Mouse (Mus musculus) forebrain, embryonic 15.5 days (tissue): ENCODE data around the gene Whrn. TPM values are rescaled to one million over a fixed set of nuclear protein-coding genes. Genes with fewer than 3 reads are reported as not detected.

ENCODE experiments used
- ATAC-seq: fragments of 200-750 bp; cut with Nextera tagmentation; replicated peaks from 2 replicates; pipeline ENCODE4 v1.8.0; 2017; ENCODE audit warnings: mild to moderate bottlenecking, moderate TSS enrichment, moderate library complexity
- H3K27ac ChIP-seq: fragments of 300-500 bp; sonication (generic); replicated peaks from 2 replicates; pipeline ENCODE4 v1.5.1; 2015; ENCODE audit warnings: mild to moderate bottlenecking, inconsistent platforms
- H3K27me3 ChIP-seq: fragments of 300-500 bp; sonication (generic); 2 replicates; pipeline ENCODE4 v1.6.1; 2015; ENCODE audit warnings: inconsistent platforms
- H3K36me3 ChIP-seq: fragments of 300-500 bp; sonication (generic); 2 replicates; pipeline ENCODE4 v1.6.1; 2015; ENCODE audit warnings: mild to moderate bottlenecking, inconsistent platforms
- H3K4me1 ChIP-seq: fragments of 300-500 bp; sonication (generic); 2 replicates; pipeline ENCODE4 v1.6.1; 2015; ENCODE audit warnings: inconsistent platforms
- H3K4me2 ChIP-seq: fragments of 300-500 bp; sonication (generic); replicated peaks from 2 replicates; pipeline ENCODE4 v1.6.1; 2015; ENCODE audit warnings: mild to moderate bottlenecking, inconsistent platforms
- H3K4me3 ChIP-seq: fragments of 300-500 bp; sonication (generic); 2 replicates; pipeline ENCODE4 v1.5.1; 2015; ENCODE audit warnings: mild to moderate bottlenecking, inconsistent platforms
- H3K9ac ChIP-seq: fragments of 300-500 bp; sonication (generic); replicated peaks from 2 replicates; pipeline ENCODE4 v1.6.1; 2015; ENCODE audit warnings: mild to moderate bottlenecking, inconsistent platforms
- H3K9me3 ChIP-seq: fragments of 300-500 bp; sonication (generic); 2 replicates; pipeline ENCODE4 v1.6.1; 2016; ENCODE audit warnings: inconsistent platforms
- WGBS: fragments of 180-500 bp; shearing (Covaris S2); methylation state at CpG from one replicate; pipeline ENCODE4 v1.1.7; 2015; ENCODE audit warnings: mixed read lengths; 5-methylcytosine and 5-hydroxymethylcytosine counted together
- polyA plus RNA-seq: library from polyadenylated mRNA; unstranded; fragments of >200 nt; fragmentation: Nextera tagmentation; extraction: Ambion mirVana; gene quantifications from 2 replicates; pipeline ENCODE4 v1.2.1, GENCODE M21; 2015

Whrn gene
- polyA plus RNA-seq, 1 experiment from 2014 or later: 7.7 TPM

DNA sequence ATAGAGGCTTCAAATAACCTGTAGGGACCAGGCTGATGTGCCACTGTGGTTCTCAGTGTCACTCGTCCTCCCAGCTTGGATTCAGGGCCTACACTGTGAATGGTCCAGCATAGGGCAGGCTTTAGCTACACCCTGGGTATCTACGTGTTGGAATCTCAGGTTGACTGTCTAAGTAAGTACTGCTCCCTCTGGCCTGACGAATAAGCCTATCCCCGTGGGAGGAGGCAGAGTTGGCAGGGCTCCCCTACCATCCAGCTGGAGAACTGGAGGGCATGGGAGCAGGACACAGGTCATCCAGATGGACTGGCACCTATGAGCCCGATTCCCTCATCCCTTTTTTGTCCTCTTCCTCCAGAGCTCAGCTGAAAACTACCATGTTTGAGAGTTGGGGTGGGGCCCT is 57.8 kb downstream of the Whrn start:
- Histone ChIP-seq H3K4me3 (no peak overlapping the region), H3K27me3 (no peaks in the 10 kb centered on the region), H3K36me3 (no peaks in the 10 kb centered on the region), H3K9me3 (no peaks in the 10 kb centered on the region), H3K27ac (no peak overlapping the region), H3K9ac (no peak overlapping the region), H3K4me1 (no peaks in the 10 kb centered on the region), H3K4me2 (no peak overlapping the region)
- ATAC-seq: no peak
- 80% methylated on average over 5 of the region's 5 CpGs for WGBS

DNA sequence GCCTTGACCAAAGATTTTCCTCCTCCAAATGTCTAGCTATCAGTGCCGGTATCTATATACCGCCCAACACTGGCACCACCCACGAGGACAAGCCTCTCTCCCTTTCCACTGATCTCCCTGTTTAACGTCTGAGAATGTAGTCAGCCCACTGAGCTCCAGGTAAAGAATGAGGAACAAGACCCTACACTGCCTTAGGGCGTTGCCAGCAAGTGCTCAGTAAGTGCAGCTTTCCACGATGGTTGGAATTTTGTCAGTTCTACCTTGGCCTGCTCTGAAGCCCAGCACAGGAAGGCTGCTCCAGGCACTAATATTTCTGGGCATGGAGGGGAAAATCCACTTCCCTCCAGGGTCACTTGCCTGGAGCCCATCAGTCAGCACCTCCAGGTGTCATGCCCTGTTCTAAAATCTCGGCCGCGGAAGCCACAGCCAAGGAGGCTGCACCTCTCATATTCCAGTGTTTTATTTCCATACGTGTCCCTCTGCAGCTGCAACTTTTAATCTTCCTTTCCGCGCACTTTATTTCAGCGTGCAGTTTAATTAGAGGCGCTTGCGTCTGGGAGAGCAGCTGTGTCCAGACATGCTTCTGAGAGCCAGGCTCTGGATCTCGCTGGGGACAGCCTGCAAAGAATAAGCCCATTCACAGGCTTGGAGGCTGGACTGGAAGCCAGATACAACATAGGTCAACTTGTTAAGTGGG is 58.5 kb downstream of the Whrn start:
- H3K9me3 ChIP-seq: no peaks in the 10 kb centered on the region
- no peaks in the 10 kb centered on the region for H3K36me3 ChIP-seq
- no peak overlapping the region for H3K27ac ChIP-seq
- H3K9ac ChIP-seq: no peak overlapping the region
- no peak overlapping the region for H3K4me2 ChIP-seq
- ATAC-seq: no peak
- no peaks in the 10 kb centered on the region for H3K4me1 ChIP-seq
- H3K4me3 ChIP-seq: no peak overlapping the region
- H3K27me3 ChIP-seq: no peaks in the 10 kb centered on the region
- WGBS: 70% methylated on average over 16 of the region's 16 CpGs

DNA sequence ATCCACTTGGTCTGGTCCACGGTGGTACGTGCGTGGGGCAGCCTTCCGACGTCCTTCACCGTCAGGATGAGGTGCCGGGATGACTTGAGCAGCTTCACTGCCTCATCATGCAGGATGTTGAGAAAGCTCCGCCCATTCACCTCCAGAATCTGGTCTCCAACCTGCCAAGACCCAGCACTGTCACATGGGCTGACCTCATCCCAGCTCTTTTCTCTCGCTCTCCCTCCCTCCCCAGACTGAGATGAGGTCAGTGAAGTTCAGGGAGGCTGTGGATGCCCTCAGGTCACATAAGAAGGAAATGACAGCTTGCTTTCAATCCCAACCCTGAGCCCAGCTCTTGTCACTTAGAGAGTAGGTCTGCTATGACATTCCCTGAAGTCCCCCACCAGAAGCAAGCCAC is 60.4 kb downstream of the Whrn start:
- no peak overlapping the region for H3K27ac ChIP-seq
- no peaks in the 10 kb centered on the region for H3K36me3 ChIP-seq
- 85% methylated on average over 9 of the region's 9 CpGs for WGBS
- H3K4me1 ChIP-seq: no peaks in the 10 kb centered on the region
- no peak overlapping the region for H3K9ac ChIP-seq
- H3K9me3 ChIP-seq: no peaks in the 10 kb centered on the region
- H3K4me2 ChIP-seq: no peak overlapping the region
- H3K4me3 ChIP-seq: no peak overlapping the region
- no peaks in the 10 kb centered on the region for H3K27me3 ChIP-seq
- ATAC-seq: no peak

DNA sequence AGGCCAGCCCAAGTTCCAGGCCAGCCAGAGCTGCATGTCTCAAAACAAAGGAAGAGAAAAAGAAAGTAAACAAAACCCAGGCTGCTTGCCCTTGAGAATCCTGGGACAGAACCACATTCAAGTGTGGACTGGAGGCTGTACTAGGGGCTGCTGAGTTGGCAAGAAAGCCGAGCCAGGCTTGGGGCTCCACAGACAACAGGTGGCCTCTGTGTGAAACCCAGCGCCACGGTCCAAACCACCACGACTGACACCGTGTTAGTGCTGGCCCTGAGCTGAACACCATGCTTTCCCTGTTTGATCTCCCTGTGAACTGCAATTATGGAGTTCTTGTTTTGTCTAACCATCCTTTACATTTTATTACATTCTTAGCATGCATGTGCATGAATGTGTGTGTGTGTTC is 64.7 kb downstream of the Whrn start:
- Histone ChIP-seq H3K9me3 (no peaks in the 10 kb centered on the region), H3K27me3 (no peaks in the 10 kb centered on the region), H3K4me1 (no peaks in the 10 kb centered on the region), H3K36me3 (no peaks in the 10 kb centered on the region), H3K9ac (no peak overlapping the region), H3K4me3 (no peak overlapping the region), H3K27ac (no peak overlapping the region), H3K4me2 (no peak overlapping the region)
- ATAC-seq: no peak
- WGBS: 79% methylated on average over 5 of the region's 5 CpGs

DNA sequence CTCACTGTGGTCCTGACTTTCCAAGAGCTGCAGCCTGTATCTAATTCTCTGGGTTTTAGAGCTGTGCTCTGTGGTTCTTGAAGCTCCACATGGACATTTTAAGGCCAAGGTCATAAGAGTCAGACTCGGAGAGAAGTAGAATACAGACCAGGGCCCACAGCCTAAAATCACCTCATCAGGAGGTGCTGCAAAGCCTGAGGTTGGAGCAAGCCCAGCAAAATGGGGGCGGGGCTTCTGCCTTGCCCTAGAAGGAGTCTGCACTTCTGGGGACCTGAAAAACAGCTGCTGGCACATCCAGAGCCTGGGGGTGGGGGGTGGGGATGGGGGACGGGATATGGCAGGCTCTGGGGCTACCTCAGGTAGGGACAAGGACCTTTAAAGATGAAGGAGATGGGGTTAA is 65.4 kb downstream of the Whrn start:
- 50% methylated on average over 3 of the region's 3 CpGs for WGBS
- Histone ChIP-seq H3K36me3 (no peaks in the 10 kb centered on the region), H3K27me3 (no peaks in the 10 kb centered on the region), H3K4me3 (no peak overlapping the region), H3K27ac (no peak overlapping the region), H3K9me3 (no peaks in the 10 kb centered on the region), H3K9ac (no peak overlapping the region), H3K4me2 (no peak overlapping the region), H3K4me1 (no peaks in the 10 kb centered on the region)
- no peak for ATAC-seq

DNA sequence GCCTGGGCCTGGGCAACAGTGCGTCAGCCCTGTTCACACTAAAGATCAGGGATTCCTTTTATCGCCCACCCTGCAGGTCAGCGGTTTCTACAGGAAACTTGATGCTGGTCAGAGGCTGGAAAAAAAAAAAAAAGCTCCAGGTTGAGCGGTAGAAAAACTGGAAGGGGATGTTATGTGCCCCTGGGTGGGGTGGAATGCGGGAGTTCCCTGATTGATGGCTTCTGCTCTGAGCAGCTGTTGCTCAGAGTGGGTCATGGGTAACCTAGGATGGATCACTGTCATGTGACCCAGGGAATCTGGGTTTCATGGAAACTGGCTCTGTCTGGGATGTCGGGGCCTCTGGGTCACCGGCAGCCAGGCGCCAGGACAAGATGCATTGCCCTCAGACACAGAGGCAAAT is 69.5 kb downstream of the Whrn start:
- no peak for ATAC-seq
- H3K4me2 ChIP-seq: no peak overlapping the region
- no peaks in the 10 kb centered on the region for H3K36me3 ChIP-seq
- H3K4me3 ChIP-seq: no peak overlapping the region
- no peak overlapping the region for H3K27ac ChIP-seq
- no peaks in the 10 kb centered on the region for H3K9me3 ChIP-seq
- no peaks in the 10 kb centered on the region for H3K27me3 ChIP-seq
- no peaks in the 10 kb centered on the region for H3K4me1 ChIP-seq
- H3K9ac ChIP-seq: no peak overlapping the region
- 86% methylated on average over 8 of the region's 8 CpGs for WGBS

DNA sequence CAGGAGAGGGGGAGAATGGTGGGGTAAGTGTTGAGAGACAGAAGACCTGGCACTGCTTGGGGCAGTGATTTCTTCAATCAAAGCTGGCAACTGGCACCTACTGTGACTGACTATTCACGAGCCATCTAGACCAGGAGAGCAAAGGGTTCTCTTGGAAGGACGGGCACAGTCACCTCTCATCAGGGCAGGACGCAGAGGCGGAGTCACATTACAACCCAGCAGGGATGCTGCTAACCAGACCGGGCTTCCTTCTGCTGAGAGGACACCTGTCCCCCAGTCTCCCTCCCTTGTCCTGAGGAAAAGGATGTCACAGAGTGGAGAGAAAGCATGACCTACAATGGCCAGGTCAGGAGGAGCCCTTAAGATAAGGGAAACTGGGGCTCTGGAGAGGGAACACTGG is 72.0 kb downstream of the Whrn start:
- whole genome bisulfite sequencing: 28% methylated on average over 5 of the region's 5 CpGs
- H3K9me3 ChIP-seq: no peaks in the 10 kb centered on the region
- H3K4me1 ChIP-seq: peaks cover 8% of the 10 kb centered on the region; the same call in 1 of the 2 replicates
- H3K27ac ChIP-seq: no peak overlapping the region
- no peaks in the 10 kb centered on the region for H3K36me3 ChIP-seq
- H3K4me3 ChIP-seq: no peak overlapping the region
- ATAC-seq: no peak
- no peak overlapping the region for H3K9ac ChIP-seq
- no peaks in the 10 kb centered on the region for H3K27me3 ChIP-seq
- no peak overlapping the region for H3K4me2 ChIP-seq

DNA sequence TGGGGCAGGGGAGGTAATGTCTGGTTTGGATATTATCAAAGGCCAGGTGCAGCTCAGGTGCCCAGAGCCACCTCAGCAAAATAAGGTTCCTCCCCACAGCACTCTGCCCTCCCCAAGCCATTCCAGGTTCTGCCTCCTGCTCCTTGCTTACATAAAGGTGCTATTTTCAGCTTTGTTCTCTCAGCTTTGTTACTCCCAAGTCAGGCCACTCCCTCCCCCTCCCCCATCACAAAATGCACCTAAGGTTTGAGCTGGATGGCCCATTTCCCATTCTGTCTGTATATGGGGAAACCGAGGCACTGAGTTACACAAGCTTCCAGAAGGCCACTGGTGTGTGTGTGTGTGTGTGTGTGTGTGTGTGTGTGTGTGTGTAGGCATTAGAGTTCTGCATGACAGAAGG is 72.6 kb downstream of the Whrn start:
- ATAC-seq: no peak
- no peaks in the 10 kb centered on the region for H3K9me3 ChIP-seq
- peaks cover 8% of the 10 kb centered on the region; the same call in 1 of the 2 replicates for H3K4me1 ChIP-seq
- no peak overlapping the region for H3K9ac ChIP-seq
- H3K27ac ChIP-seq: no peak overlapping the region
- H3K4me3 ChIP-seq: no peak overlapping the region
- no peaks in the 10 kb centered on the region for H3K36me3 ChIP-seq
- no peaks in the 10 kb centered on the region for H3K27me3 ChIP-seq
- WGBS: 73% methylated on average over 1 of the region's 1 CpGs
- no peak overlapping the region for H3K4me2 ChIP-seq

DNA sequence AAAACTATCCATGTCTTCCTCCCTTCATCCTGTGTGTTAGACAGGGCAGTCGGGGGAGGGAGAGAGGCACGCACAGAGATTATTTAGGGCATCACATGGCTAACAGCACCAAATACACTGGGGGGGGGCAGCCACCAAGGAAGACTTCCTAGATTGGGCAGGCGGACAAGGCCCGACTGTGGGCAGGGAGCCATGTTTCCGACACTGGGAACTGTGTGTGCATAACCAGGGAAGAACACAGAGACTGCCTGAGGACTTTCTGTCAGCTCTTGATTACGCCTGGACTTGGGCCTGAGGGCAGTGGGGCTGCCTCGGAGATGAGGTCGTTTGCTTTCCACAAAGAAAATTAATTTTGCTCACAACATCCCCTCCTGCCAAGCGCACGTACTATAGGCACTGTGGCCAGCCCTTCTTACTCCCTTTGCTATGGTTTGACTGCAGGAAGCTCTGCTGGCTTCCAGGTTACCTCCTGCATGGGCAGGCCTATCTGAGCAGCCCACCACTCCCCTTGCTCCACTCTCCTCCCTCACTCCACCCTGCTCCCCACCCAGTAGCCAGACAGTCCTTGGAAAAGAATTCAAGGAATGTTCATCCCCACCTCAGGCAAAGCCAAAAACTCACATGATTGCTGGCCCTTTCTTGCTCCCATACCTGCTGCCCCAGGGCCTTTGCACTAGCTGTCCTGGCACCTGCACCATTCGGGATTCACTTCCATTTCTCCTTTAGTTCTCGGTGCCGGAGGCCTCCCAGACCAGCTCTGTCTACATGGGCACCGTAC is 75.5 kb downstream of the Whrn start:
- H3K4me3 ChIP-seq: no peak overlapping the region
- no peaks in the 10 kb centered on the region for H3K36me3 ChIP-seq
- H3K9ac ChIP-seq: no peak overlapping the region
- no peak overlapping the region for H3K27ac ChIP-seq
- no peaks in the 10 kb centered on the region for H3K9me3 ChIP-seq
- peaks cover 18% of the 10 kb centered on the region for H3K4me1 ChIP-seq
- H3K4me2 ChIP-seq: no peak overlapping the region
- ATAC-seq: no peak
- H3K27me3 ChIP-seq: no peaks in the 10 kb centered on the region
- WGBS: 51% methylated on average over 14 of the region's 14 CpGs

DNA sequence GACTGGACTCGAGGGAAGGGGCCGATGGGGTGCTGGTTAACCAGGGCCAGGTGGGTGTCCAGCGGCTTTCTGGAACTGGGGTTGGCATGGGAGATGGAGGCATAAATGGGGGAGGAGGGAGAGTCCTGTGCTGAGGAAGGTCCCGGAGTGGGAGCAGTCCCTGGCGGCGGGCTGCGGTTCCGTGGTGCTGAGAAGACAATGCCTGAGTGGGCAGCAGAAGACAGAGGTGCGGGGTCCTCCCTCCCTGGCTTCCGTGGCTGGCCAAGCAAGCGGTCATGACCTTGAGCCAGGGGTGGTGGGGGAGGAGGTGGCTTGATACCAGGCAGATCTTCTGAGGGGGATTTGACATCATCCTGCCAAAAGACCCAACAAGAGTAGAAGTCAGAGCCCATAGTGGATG is 77.5 kb downstream of the Whrn start:
- no peak for ATAC-seq
- peaks cover 18% of the 10 kb centered on the region for H3K4me1 ChIP-seq
- no peak overlapping the region for H3K27ac ChIP-seq
- H3K9ac ChIP-seq: no peak overlapping the region
- 89% methylated on average over 11 of the region's 11 CpGs for WGBS
- H3K36me3 ChIP-seq: no peaks in the 10 kb centered on the region
- no peaks in the 10 kb centered on the region for H3K9me3 ChIP-seq
- H3K4me2 ChIP-seq: no peak overlapping the region
- no peak overlapping the region for H3K4me3 ChIP-seq
- no peaks in the 10 kb centered on the region for H3K27me3 ChIP-seq

DNA sequence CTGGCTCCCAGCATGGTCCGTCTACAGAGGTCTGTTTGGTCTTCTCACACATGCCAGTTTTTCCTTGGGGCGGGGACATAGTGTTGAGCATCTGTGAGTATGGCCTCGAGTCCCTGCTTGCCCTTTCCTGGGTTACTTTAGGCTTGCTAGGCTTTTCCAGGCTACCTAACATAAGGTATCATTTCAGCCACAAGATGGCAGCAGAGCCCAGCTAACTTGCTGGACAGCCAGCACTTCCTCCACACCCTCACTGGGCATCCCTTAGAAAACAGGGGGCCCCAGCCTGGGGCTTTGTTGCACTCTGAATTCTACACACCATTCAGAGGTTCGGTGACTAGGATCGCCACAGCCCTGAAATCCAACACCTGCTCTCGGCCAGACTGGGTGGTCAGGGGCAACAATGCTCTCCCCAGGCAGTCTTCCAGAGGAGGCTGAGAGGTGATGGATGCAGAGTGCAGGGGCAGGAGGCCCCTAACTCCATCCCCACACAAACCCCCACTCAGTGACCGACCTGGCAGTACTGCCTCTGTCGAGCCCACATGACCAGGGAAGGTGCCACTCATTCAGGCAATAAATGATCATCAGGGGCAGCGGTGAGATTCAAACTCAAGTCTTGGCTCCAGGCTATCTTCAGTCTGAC is 78.4 kb downstream of the Whrn start:
- Histone ChIP-seq H3K36me3 (no peaks in the 10 kb centered on the region), H3K4me2 (no peak overlapping the region), H3K27me3 (no peaks in the 10 kb centered on the region), H3K27ac (no peak overlapping the region), H3K4me3 (no peak overlapping the region), H3K4me1 (peaks cover 18% of the 10 kb centered on the region), H3K9me3 (no peaks in the 10 kb centered on the region), H3K9ac (no peak overlapping the region)
- peak; percentile 78 for ATAC-seq
- 15% methylated on average over 9 of the region's 9 CpGs for WGBS

DNA sequence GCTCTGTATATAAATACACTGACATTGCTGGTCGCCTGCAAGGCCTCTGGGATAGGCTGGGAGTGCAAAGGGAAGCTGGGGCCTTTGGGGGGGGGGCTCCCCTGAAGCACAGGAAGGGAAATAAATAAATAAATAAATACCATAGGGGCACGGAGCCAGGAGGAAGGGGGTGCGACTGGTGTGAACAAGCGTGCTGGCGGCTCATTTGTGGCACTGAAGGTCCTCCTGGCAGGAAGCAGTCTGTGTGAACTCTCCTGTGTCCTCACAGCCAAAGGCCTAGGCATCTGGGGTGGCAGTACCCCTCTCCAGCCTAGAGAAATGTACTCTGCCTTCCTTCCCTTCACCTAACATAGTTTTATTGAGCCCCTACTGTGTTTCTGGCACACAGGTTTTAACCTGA is 80.8 kb downstream of the Whrn start:
- ATAC-seq: no peak
- 74% methylated on average over 5 of the region's 5 CpGs for WGBS
- H3K4me3 ChIP-seq: no peak overlapping the region
- peaks cover 17% of the 10 kb centered on the region for H3K4me1 ChIP-seq
- no peaks in the 10 kb centered on the region for H3K27me3 ChIP-seq
- no peaks in the 10 kb centered on the region for H3K36me3 ChIP-seq
- no peak overlapping the region for H3K27ac ChIP-seq
- H3K4me2 ChIP-seq: no peak overlapping the region
- no peaks in the 10 kb centered on the region for H3K9me3 ChIP-seq
- H3K9ac ChIP-seq: no peak overlapping the region
